ENCODE assay signal across 7 mouse cellular contexts in the genomic region with DNA sequence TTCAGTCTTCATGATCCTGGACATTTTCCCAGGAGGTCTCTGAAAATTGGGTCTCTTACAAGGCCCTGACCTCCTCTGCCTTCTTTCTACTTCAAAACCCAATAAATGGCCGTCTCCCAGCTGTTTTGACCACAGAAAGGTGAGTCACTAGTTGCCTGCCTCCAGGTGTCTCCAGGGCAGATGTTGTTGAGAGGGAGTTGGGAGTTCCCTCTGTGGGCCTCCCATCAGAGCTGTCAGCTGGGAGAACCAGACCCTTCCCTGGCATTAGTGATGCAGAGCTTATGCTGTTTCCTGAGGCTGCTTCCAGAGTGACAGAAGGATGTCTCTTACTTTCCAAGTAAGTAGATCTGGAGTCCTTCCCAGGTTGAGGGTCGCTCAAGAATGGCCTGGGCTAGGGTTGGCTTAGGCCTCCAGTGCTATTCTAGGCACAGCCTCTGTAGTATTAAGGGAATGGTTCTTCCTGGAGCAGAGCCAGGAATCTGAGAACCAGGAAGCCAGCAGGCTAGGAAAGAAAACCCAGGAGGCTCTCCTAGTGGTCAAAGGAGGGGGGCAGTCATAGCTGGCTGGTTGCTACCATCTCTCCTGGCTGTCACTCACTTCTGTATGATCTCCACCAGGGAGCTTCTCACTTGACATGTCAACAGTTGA. TPM values are rescaled to one million over a fixed set of nuclear protein-coding genes. Genes with fewer than 3 reads are reported as not detected.
DNase-seq lines count a peak whose midpoint lies in the region; ATAC-seq lines count a peak whose summit lies in the region.

No protein-coding gene starts in this region.

- no peak for ATAC-seq in forebrain, embryonic 11.5 days (replicated peaks; ENCODE audit: low FRiP score)
- no peak for ATAC-seq in midbrain, embryonic 15.5 days (replicated peaks)

- DNase-seq in 416B (ENCODE audit: low read depth) (peak; percentile 31), NIH3T3 (ENCODE audit: low read depth) (peak; percentile 80)
- DNase-seq in forebrain, embryonic 11.5 days (ENCODE audit: low spot score): no peak
- peak; percentile 52 to 76 for DNase-seq in heart, postnatal 14 days
- peak; percentile 73 to 82 for DNase-seq in kidney, postnatal 36 days
- DNase-seq in thymus, postnatal 25 days: no peak

- H3K27me3 ChIP-seq in forebrain, embryonic 11.5 days (ENCODE audit: control insufficient read depth, insufficient read depth, low read length): 0 out of 2 replicates have a peak, but pooled peaks cover 4% of the 10 kb centered on the region
- no peaks in the 10 kb centered on the region for H3K27me3 ChIP-seq in midbrain, embryonic 15.5 days (replicated peaks)

- peak overlapping the region; percentile 69 for H3K4me2 ChIP-seq in forebrain, embryonic 11.5 days (ENCODE audit: low read depth, low read length, severe bottlenecking)
- H3K4me2 ChIP-seq in midbrain, embryonic 15.5 days: peak overlapping the region; percentile 73

- H3K4me3 ChIP-seq in forebrain, embryonic 11.5 days (ENCODE audit: low read depth, low read length): peak overlapping the region; percentile 87
- H3K4me3 ChIP-seq in midbrain, embryonic 15.5 days: peak overlapping the region; percentile 61

- peaks cover 2% of the 10 kb centered on the region; the same call in 1 of the 2 replicates for H3K36me3 ChIP-seq in forebrain, embryonic 11.5 days (ENCODE audit: control insufficient read depth, insufficient read depth, low read length)
- H3K36me3 ChIP-seq in midbrain, embryonic 15.5 days (replicated peaks): peaks cover 7% of the 10 kb centered on the region

- no peaks in the 10 kb centered on the region for H3K9me3 ChIP-seq in forebrain, embryonic 11.5 days (ENCODE audit: control insufficient read depth, low read length)
- no peaks in the 10 kb centered on the region for H3K9me3 ChIP-seq in midbrain, embryonic 15.5 days

- intact Hi-C loops in heart, postnatal 14 days (cut with DNase I): loop anchor here (2.0 to 5.0 kb wide), 4 partner anchors 26 to 146 kb away; a partner anchor contains a TSS

- H3K27ac ChIP-seq in forebrain, embryonic 11.5 days (ENCODE audit: low read depth, low read length): no peak overlapping the region
- peak overlapping the region; percentile 98; the same call in 1 of the 2 replicates for H3K27ac ChIP-seq in midbrain, embryonic 15.5 days

- H3K9ac ChIP-seq in forebrain, embryonic 11.5 days (ENCODE audit: low read length): no peak overlapping the region
- peak overlapping the region; percentile 90 for H3K9ac ChIP-seq in midbrain, embryonic 15.5 days

- peaks cover 6% of the 10 kb centered on the region for H3K4me1 ChIP-seq in forebrain, embryonic 11.5 days (replicated peaks; ENCODE audit: control insufficient read depth, insufficient read depth, low read length)
- H3K4me1 ChIP-seq in midbrain, embryonic 15.5 days: peaks cover 60% of the 10 kb centered on the region

- 76% methylated on average over 2 of the region's 2 CpGs for WGBS in forebrain, embryonic 11.5 days
- WGBS in midbrain, embryonic 15.5 days: 84% methylated on average over 2 of the region's 2 CpGs

RNA-seq across cellular contexts. Expression of a gene that starts 2.1 kb away (rescaled TPM):
- polyA plus RNA-seq in forebrain, embryonic 11.5 days (2014; fragmentation: Nextera tagmentation; extraction: Ambion mirVana): 60.3 and 63.0 TPM in 2 replicates
- total RNA-seq in heart, postnatal 14 days (2021): 100 to 1,000 TPM; 560 to 604 TPM
- 105 and 114 TPM in 2 replicates for polyA plus RNA-seq in midbrain, embryonic 15.5 days (2015; fragmentation: Nextera tagmentation; extraction: Ambion mirVana)

RNA-seq across cellular contexts. Expression of a gene that starts 25.7 kb away (rescaled TPM):
- 55.9 and 56.3 TPM in 2 replicates for polyA plus RNA-seq in forebrain, embryonic 11.5 days (2014; fragmentation: Nextera tagmentation; extraction: Ambion mirVana)
- total RNA-seq in heart, postnatal 14 days (2021): 10 to 100 TPM; 29.6 TPM
- 62.0 and 63.8 TPM in 2 replicates for polyA plus RNA-seq in midbrain, embryonic 15.5 days (2015; fragmentation: Nextera tagmentation; extraction: Ambion mirVana)

Comparison
In these comparisons a context has a peak if more than half of its experiments do, and no peak if none do; other contexts are left out.
1. DNase-seq: peak in 416B (single experiment), NIH3T3 (single experiment), heart, postnatal 14 days (2 of 2) and kidney, postnatal 36 days (2 of 2); none in forebrain, embryonic 11.5 days (single experiment) and thymus, postnatal 25 days (single experiment).